Mouse (Mus musculus) c-Kit-negative CD71-positive TER-119-positive erythroid progenitor cells, embryonic 14.5 days (primary cell): ENCODE results near the gene Lamtor5.
A peak's percentile ranks its signal among the peaks of the same experiment; 100 is the strongest.
"Not testable (repeated sequence)": the region's sequence is repeated elsewhere in the genome, so short reads cannot be mapped to it uniquely, and the experiment has no call there.

Experiments
- DNase-seq: peaks from one replicate; pipeline ENCODE4 v3.0.0-alpha.2; 2013; ENCODE audit warnings: low read depth, low spot score

Lamtor5 gene

DNA sequence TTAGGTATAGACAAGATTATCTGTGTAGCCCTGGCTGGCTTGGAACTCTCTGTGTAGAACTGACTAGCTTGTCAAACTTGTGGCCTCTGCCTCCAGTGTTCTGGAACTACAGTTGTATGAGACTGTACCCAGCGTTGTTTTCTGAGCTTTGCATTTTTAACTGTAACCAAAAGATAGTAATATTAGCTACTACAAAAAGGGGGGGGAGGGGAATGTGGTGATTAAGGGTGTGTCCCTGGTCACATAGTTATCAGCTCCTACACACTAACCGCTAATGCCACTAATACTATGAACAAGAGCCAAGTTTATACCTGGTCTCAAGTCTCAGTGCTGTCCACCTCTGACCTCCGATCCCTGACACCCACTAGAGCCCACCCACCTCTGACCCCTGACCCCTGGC, 6.2 kb upstream of the Lamtor5 start:
- DNase-seq, result no peak

DNA sequence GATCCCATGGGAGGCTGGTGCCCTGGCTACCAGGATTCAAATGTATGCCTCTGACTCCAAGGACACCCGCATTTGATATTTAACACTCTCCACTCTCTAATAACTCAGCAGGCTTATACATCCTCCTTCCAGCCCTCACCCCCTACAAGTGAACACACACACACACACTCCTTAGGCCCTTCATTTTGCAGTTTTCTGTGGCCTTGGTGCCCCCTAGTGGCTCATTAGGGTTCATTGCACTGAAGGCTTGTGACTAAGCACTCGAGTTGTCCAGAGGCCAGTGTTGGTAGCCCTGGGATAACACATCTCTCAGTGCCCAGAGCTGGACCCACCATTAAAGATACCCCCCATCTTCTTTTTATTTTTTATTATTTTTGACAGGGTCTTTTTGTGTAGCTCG, 4.8 kb upstream of the Lamtor5 start:
- peak; percentile 34 for DNase-seq

DNA sequence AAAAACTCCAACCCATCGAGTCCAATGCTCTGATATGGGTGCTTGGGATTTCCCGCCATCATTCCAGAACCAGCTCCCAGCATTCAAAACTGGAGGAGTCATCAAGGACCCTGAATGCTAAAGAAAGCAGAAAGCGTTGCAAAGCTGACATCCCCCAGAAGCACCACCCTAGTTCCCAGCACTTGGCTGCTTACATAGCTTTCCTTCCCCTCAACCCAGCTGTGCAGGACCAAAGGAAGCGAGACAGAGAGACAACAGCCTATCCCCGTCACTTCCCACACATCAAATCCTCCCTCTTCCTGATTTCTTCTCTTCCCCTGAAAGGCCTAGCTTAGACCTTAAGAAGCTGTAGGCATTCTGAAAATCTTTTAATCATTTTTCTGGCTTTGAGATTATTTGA, 3.3 kb upstream of the Lamtor5 start:
- DNase-seq, result no peak

DNA sequence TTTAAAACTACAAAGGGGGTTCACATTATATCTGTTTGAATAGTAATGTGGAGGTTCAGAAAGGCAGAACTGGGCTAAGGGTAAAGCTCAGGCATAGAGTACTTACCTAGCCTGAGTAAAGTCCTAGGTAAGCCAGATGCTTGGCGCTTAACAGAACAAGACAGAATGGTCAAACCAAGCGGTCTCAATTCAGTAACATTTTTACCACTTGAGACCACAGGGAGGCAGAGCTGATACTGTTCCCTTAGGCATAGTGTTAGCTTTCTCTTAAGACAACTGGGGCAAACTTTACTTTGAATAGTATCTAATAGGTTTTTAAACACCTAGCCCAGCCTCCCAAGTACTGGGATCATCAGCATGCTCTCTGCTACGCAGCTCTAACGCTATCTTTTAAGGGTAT, 2.7 kb upstream of the Lamtor5 start:
- DNase-seq, result no peak

DNA sequence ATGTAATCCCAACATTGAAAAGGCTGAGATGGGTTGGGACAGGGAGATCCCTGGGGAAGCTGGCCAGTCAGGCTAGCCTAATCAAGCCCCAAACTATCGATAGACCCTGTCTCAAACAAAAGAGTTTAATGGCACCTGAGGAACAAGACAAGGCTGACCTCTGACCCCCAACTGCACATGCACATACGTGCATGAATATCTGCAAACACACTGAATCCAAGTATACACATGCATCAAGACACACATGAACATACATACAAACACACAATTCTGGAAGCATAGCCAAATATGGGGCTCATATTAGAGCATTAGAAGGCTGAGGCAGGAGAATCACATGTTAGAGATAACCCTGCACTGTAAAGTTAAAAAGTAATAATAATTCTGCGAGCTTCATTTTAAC, 2.0 kb upstream of the Lamtor5 start:
- no peak for DNase-seq

DNA sequence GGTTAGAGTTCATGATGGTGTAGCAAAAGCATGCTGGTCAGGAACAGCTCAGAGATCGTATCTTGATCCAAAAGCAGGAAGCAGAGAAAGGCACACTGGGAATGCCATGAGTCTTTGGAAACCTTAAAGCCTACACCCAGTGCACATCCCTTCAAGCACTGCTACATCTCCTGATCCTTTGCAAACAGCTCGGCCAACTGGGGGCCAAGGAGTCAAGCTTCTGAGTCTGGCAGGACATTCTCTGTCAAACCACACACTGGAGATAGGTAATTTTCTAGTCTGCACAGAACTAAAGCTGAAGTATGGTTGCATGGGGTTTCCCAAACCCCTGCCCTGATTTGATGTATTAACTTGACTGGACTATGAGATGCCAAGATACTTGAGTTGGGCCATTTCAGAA, 7.5 kb downstream of the Lamtor5 start:
- no peak for DNase-seq

DNA sequence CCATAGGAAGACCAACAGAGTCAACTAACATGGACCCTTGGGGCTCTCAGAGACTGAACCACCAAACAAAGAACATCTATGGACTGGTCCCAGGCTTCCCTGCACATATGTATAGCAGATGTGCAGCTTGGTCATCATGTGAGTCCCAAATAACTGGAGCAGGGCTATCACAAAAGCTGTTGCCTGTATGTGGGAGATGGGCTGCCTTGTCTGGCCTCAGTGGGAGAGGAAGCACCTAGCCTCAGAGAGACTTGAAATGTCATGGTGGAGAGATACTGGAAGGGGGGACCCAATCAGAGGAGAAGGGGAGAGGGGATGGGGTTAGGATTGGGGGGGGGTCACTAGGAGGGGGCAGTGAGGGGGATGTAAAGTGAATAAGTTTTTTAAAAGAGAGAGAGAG, 8.7 kb downstream of the Lamtor5 start:
- DNase-seq, result no peak

DNA sequence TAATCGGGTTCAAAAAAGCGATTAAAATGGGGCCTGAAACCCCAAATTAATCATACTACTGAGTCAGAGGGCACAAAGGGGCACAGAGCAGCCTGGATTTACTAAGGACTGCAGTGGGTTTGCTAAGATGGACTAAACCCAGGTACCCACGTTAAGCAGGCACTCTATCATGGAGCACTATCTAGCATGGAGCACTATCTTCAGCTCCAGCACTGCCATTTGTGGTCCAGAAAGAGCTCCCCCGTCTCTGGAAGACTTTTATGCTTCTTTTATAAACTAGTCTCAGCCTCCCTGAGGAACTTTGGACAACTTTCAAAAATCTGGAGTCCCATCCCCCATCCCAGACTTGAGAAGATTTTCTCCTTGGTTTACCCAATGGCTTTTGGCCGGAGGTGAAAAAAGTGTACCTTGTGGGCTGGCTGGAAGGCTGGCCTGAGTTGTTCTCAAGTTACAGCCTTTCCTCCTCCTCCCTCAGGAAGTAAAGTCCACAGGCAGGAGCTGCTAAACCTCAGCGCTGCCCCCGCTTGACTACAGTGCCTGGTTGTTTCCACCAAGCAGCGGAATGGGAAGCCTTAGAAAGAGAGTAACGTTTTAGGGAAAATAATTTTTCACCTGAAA, 12.2 kb downstream of the Lamtor5 start, which contains the start of gene Slc16a4:
Slc16a4 (plus strand) TSS at position 467 of the 618 bp plus-strand sequence.
- no peak for DNase-seq

DNA sequence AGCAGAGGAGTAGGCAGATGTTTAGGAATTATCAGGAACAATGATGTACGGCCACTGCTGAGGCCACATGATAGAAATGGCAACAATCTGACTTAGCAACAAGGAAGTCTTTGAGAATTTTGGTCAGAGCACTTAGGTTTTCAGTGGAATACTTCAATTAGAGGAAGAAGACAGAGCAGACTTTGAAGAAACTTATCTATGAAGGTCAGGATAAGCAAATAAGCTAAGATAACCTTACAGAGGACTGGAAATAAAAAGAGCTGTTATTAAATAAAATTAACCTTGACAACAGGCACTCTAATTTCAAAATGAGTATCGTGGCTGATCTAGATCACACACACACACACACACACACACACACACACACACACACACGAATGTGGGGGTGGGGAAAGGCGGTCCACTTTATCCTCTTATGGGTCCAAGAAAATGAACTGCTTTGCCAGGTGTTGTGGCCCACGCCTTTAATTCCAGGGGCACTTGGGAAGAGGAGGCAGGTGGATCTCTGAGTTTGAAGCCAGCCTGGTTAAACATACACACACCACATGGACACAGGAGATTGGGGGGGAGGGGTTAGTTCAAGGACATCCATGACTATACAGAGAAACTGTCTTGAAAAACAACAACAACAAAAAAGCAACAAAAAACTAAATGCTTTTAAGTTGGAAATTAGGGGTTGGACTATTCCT, 17.2 kb downstream of the Lamtor5 start:
- DNase-seq, result no peak

DNA sequence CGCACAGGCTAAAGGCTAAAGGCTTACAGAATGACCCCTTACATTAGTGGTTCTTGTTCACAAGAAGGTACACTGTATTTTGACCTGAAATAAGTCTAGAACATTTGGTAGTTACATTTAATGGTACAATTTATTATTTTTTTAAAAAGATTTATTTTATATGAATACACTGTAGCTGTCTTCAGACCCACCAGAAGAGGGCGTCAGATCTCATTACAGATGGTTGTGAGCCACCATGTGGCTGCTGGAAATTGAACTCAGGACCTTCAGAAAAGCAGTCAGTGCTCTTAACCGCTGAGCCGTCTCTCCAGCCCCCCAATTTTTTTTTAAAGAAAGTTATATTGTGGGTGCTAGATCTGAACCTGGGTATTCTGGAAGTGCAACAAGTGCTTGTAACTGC, 18.3 kb downstream of the Lamtor5 start:
- not testable (repeated sequence) for DNase-seq

DNA sequence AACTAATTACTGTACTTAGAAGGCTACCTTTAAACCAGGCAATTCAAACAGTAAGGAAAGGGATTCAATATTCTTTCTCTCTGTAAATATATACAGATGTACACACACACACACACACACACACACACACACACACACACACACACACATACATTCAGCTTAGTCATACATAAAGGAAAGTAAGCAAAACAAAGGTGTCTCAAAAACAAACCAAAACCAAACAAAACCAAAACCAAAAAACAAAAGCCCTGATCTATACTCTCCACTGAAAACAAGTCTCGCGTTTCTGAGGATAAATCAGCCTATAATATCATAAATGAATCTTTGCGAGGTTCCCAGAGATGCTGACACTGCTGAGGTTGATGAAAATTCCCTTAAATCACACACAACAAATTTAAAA, 38.7 kb downstream of the Lamtor5 start:
- DNase-seq, result no peak

DNA sequence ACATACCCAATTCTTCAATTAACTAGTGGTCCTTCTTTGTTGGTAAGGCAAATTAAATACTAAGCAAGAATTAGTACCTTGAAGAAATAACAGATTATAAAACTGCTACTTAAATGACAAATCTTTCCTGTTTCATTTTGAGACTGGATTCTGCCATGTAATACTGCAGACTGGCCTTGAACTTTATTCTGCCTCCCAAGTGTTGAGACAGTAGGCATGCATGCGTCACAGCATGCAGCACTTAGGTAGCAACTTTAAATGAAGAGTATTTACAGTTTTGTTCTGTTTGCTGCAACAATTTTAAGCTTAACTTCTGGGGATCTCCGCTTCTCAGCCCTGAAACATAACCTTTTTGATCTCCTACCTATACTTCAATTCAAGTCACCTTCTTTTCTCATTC, 42.5 kb downstream of the Lamtor5 start:
- no peak for DNase-seq

DNA sequence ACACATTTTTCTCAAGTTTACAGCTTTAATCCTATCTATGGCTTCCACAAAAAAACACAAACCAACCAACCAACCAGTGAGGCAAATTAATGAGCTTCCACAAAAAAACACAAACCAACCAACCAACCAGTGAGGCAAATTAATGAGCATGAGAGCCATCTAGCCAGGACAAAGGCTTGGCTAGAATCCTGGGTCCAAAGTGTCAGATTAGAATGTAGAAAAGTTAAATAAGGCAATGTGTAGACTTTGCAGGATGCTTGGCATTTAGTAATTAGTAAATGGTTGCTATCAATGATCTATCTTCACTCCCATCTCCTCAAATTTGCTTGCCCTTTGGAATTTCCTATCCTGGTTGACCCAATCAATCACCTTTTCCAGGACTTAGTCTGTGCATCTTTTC, 43.1 kb downstream of the Lamtor5 start:
- DNase-seq, result no peak

DNA sequence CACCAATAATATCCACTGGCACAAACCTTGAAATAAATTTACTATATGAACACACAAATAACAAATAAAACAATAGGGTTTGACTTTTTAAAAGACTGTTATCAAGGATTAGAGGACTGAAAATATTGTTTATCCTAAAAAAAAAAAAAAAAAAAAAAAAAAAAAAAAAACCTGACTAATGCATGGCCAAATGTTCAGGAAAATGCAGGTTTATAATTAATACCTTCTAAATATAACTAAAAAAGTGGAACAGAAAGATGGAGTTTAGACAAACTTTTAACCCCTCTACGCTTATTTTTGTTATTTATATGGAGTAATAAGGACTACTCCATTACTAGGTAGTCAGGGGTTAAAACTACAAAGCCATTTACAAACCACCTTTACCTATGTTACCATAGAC, 47.8 kb downstream of the Lamtor5 start:
- no peak for DNase-seq

DNA sequence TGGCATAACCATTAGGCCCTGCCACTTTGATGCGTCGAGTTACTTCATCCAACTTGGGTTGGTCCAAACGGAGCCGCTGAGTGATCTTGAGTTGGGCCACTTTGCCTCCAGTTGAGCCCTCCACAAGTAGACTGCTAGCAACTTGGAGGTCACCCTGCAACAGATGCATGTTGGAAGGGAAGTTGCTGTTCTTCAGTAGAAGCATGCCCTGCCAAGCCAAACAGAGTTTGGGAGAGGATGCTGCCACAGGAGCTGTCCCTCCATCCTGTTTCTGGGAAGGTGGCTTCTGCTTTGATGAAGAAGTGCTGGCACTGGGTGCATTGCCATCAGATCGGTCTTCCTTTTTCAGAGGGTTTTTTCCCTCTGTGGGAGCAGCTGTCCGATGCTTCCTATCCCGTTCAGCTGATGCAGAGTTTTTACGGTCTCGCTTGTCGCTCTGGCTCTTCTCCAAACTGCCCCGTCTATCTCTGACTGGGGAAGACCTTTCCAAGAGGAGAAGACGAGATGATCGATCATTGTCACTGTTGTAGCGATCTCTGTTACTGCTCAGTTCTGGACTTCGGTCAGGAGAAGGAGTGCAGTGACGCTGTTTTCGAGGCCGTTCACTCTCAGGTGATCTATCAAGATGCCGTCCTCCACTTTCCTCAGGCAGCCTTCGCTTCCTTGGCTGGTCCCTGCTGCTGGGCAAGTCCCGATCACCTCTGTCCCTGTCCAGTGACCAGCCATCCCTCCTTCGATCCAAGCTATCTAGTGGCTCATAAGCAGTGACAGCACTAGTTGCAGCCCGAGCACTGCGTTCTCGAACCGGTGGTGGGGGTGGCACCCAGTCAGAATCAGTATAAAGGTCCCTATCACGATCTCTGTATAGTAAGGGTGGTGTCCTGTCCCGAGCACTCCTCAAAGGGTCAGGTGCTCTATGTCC, 52.1 kb downstream of the Lamtor5 start:
- no peak for DNase-seq

DNA sequence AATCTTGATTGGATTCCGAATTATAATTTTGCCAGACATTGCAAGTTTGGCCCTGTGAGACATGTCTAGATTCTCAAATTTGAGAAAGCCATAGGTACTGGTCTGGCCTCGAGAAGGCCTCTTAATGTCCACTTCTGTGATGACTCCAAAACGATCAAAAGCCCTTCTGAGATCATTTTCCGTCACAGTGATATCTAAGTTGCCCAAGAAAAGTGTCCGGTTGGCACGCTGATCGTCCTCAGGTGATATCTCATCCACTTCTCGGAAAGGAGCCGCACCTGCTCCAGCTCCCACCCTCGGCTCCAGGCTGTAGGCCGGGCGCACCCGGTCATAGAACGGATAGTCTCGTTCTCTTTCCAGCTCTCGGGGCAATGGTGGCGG, 53.1 kb downstream of the Lamtor5 start:
- DNase-seq, result peak; percentile 40

DNA sequence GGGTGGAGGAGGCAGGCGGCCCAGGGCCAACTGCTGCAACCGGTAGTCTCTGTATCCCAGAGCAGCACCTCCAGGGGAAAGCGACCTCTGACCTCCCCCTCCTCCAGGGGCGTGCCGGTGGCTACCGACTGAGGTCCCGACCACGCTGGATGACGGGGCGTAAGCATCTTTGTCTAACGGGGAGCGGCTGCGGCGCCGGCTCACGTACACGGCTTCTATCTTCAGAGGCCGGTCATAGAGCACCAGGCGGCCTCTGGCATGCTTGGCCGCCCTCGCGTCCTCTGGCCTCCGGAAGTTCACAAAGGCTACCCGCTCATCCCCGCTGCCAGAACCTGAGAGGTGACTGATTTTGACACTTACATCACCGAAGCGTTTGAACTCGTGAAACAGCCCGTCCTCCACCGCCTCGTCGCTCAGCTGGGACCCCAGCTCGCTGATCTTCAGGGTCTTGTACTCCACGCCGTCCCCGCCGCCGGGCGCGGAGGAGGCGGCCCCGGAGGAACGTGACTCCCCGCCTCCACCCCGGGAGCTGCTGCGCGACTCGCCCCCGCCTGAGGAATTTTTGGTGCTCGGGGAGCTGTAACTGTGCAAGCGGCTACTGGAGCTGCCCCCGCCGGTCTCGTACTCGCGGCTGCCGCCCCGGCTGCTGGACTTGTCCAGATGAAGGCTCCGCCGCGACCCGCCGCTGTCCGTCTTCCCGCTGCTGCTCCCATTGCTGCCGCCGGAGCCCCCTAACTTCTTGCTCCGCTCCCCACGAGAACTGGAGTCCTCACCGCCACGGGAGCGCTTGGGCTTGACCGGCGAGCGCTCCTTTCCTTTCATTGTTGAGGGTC, 53.7 kb downstream of the Lamtor5 start:
- peak; percentile 37 for DNase-seq

DNA sequence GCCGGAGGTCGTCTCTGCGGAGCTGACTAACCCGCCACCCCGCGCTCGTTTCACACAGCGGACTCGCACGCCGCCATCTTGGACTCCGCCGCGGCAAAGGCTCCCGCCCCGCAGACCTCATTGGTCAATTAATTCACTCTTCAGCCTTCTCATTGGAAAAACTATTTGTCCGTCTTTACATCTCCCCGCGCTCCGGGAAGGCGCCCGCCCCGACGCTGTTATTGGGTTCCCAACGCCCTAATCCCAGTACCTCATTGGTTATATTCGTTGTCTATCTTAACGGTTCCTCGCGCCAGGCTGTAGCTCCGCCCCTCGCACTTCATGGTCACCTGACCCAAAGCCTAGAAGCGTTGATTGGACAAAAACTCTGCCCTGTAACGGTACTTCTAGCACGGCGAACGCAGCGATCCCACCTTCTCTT, 54.3 kb downstream of the Lamtor5 start:
- peak; percentile 98 for DNase-seq
